Mouse (Mus musculus) urinary bladder, adult 18-20 months (tissue): ENCODE measurements around the gene Aldh1b1.

Source experiments
- DNase-seq, 2 experiments: peaks; one replicate each; pipeline ENCODE4 v3.0.0; 2022; ENCODE audit warnings: low spot score in 2 of 2, mixed read lengths in 2 of 2

The Aldh1b1 gene

DNA sequence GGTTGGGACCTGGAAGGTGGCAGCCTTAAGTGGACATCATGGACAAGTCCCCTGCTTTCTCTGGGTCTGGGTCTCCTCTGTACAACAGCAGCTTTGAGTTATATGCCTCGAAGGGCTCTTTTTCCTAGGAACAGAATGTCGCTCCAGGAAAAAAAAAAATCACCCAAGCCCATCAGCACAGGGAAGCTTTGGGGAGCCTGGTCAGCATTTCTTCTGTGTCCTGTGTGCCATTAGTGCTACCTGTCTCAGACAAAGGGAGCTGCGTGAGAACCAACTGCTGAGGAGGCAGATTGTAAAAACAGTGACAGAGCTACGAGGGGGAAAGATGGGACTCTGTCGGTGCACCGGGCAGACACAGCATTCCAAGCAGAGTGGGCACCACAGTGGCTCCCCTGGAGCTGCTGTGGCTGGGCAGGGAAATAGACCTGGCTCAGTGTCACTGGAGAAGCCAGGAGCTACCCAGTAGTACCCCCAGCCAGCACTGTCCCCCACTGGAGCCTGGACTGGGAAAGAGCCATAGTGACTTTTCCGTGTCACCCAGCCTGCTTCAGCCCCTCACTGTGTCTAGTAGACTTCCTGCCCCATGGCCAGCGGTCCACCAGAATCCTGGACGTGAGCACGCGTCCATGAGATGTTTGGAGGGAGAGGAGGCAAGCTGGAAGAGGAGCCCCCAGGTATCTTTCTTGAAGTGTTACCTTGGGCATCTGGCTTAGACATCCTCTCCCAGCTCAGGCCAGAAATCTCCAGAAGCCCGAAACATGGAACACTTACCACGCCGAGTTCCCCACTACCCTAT is 26.1 kb downstream of the Aldh1b1 start:
- DNase-seq = no peak

DNA sequence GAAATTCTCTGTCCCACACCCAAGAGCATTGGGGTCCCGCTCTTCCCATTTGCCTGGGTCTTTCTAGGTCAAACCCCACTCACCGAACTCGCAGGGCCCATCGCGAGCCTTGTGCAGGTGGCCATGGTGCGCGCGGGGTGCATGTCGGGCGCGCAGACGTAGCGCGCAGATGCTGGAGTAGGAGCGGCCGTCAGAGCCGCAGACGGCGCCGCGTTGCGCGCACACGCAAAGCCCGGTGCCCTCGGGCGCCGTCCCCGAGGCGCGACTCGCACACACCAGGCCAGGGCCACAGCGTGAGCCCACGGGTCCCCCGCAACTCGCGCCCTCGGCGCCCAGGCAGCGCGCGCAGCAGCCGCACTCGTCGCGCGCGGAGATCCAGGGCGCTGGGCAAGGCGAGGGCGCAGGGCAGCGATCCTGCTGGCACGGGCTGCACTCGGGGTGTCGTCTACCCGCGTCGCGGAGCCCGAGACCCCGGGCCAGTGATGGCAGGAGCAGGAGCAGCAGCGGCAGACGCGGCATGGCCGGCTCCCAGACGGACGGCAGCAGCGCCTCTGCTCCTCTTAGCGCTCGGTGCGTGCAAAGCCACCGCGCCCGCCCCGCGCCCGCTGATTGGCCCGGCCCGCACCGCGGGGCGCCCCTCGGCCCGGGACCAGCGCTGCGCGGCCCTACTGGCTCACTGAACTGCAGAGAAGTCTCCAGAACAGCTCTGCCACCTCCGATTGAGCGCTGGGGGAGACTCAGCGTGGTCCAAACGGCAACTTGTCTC is 27.6 kb downstream of the Aldh1b1 start, which contains the start of gene Igfbpl1:
Gene Igfbpl1 (minus strand): TSS at position 649 of the 766 bp plus-strand sequence.
- DNase-seq = no peak

DNA sequence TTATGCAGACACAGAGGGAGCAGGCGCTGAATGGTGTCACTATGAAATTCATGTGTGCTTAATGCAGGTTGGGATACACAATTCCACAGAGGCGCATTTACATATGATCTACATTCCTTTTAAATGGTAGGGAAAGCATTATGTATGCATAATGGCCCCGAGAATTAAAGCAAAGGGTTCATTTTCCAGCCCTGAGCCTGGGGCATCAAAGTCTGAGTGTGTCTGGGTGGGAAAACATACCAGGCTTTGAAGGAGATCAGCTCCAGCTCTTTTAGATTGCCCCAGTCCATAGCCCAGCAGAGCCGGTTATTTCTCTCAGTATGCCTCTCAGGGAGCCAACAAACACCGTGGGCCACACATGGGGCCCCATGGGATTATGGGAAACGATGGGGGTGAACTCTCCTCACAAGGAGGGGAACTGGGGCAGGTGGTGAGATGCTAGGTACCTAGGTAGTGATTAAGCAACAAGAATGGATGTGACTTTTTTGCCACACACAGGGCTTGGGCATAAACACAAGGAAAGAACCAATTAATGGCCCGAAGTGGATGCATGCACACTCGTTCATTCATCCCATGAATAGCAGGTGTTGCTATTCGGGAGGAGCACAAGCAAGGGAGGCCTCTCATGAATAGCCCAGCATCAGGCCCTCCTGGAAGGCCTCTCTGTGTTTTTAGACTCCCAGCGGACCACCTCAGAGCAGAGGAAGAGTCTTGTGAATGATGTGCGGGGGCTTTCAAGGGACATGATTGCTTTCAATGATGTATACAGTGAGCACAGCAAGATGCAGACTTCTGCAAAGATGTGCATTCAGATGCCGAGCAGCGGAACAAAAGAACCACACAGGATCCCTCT is 31.3 kb downstream of the Aldh1b1 start:
- no peak for DNase-seq

DNA sequence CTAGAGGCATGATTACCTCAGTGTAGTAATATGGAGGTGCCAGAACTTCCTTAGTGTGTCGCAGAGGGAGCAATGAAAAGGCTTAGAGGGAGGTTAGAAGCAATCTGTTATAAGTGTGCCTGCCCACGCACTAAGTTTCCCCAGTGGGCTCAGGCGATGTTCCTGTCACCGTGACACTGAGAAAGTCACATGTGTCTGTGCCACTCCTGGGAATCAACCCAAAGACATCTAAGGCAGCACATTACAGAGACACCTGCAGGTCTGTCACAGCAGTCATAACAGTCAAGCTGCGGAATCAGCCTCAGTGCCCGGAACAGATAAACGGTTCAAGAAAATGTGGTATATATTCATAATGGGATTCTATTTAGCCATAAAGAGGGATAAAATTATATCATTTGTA is 33.2 kb downstream of the Aldh1b1 start:
- no peak for DNase-seq

DNA sequence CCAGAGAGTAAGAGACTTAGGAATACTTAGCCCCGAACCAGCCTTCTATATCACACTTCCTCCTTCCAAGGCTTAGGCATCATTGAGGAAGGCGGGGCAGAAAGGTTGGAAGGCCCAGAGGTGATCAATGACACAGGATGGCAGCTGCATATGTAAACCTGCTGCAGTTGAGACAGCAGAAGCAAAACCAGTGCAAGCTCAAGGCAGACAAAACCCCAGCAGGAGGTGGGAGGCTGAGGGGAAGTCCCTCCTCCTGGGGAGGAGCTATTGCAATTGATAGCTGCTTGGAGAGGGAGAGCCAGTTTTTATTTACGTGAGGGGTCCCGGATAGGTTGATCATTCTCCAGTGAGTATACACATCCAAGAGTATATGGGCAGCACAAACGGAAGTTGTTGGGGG is 34.6 kb downstream of the Aldh1b1 start:
- DNase-seq = no peak

DNA sequence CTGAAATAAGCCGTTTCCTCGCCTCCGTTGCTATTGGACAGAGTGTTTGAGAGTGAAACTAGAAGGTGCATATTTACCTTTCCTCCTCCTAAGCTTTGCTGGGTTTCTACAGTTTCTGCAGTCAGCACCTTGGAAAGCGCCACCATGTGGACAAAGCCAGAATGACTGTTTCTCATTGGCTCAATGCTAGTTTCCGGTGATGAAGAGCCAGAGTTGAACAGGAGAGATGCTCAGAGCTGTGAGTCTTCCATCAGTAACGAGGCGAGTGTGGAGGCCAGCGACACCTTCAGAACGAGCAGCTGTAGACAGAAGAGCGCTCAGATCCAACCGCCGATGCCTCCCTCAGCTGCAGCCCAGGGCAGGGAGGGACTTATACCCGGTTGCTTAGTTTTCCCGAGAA is 45.5 kb downstream of the Aldh1b1 start:
- no peak for DNase-seq

DNA sequence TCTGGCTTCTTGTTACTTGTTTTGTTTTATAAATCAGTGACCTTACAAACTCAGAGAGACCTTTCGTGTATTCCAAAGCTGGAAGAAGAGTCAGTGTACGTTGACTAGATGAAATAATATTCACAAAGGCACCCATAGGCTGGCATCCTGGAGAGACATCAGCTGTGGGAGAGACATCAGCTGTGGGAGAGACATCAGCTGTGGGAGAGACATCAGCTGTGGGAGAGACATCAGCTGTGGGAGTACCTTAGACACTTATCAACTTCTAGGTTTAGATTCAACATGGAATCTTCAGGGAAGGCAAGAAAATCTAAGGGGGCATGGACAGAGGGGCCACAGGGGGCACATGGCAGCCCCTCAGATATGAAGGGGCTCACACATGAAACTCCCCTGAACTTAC is 47.4 kb downstream of the Aldh1b1 start:
- no peak for DNase-seq

DNA sequence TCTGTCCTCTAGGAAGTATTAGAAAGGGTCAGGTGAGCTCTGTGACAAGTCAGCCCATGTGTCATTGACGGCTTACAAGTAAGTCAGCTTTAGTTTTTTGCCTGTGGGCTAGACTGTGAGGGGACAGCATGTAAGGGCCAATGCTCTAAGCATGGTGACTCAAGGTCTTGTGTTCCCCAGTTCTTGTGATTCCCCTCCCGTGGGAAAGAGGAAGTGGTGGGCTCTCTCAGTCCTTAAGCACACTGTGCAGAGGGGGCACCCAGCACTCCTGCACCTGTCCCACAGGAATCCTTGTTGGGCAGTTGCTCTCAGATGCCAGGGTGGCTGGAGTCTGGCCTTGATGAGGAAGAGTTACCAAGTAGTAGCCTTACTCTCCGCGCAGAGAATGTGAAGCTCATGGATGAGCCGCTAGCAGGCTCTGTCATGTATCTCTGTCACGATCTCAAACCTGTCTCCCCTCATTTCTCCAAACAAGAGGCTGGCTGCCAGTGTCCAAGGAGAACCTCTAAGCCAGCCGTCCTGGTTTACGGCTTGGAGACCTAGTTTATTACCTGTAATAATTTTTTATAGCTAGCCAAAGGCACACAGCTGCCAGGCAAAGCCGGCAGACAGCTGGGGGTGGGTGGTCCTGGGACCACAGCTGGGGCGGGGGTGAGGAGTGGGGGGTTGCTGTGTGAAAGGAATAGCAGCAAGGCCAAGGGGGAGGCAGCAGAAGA is 49.4 kb downstream of the Aldh1b1 start, which contains the start of gene Stra6l:
Gene Stra6l (plus strand): TSS at position 556 of the 716 bp plus-strand sequence.
- DNase-seq = no peak

DNA sequence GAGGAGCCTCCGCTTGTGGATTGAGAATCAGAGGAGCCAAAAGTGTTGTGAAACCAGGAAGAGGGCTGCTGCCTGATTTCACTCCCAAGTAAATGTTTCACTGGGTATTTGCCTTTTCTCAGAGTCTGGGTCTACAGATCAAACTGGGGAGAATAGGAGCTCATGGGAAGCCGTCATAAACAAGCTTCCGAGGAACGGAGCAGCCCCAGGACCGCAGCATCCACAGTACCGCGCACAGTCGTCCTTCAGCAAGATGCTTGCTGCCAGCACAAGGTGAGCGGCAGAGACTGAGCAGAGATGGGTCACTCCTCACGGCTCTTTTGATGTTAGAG is 50.0 kb downstream of the Aldh1b1 start:
- DNase-seq = no peak

DNA sequence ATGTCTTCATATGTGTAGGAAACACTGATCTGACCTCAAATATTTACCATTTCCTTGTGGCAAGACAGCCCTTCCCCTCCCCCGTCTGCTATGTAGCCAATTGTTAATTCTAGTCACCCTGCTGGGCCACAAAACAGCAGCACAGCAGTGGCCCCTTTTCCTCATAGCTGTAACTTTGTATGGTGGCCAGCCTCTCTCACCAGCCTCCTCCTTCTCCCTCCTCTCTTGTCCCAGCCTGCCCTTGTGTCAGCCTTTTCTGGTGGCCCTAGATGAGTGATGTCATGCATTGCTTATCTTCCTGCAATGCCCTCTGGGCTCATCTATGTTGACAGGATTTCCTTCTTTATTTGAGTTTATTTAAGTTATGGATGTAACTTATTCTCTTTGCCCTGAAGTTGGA is 50.6 kb downstream of the Aldh1b1 start:
- DNase-seq = no peak

DNA sequence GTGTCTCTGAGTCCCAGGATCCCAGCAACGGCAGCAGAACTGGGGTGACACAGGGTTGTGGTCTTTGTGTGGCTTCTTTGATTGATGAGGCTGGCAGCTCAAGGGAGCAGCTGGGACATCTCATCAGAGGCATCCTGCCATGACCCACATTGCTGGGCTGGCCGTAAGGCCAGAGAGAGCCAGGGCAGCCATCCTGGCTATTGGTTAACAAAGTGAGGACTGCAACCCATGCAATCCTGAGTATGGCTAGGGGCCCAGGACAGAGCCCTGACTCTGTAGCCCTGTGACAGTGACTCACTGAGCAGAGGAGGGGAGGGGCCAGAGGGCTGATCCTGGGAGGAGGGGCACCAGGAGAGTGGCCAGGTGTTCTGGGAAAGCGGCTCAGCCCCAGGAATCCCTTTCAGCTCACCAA is 52.8 kb downstream of the Aldh1b1 start:
- no peak for DNase-seq

DNA sequence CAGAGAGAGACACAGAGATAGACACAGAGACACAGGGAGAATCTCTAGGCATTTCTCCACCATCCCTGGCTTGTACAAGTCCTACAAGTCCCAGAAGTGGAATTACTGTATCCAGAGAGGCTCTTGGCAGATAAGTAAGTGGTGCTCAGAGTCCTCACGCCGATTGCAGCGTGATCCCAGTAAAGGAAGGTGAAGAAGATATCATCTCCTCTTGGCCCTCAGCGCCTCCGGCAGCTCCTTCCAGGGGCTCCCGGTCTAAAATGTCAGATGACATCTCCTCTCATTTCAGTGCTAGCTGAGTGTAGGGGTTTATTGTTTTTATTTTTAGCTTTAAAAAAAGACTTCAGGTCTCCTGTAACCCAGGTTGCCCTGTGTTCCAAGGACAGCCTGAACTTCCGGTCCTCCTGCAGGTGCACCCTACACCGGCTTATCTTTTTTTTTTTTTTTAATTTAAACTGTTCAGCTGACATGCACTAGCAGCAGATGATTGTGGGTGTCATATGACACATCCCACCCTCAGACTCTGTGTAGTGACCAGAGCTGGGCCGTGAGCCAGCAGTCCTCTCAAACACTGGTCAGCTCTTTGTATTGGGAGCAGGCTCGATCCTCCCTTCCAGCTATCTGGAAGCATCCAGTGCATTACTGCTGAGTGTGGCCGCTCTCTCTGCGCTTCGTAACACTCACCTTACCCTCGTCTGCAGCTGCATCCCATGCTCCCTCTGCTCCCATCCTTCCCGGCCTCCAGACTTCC is 54.8 kb downstream of the Aldh1b1 start:
- DNase-seq = no peak
